Comparison of ENCODE assay signal across 27 mouse cellular contexts in the genomic region with DNA sequence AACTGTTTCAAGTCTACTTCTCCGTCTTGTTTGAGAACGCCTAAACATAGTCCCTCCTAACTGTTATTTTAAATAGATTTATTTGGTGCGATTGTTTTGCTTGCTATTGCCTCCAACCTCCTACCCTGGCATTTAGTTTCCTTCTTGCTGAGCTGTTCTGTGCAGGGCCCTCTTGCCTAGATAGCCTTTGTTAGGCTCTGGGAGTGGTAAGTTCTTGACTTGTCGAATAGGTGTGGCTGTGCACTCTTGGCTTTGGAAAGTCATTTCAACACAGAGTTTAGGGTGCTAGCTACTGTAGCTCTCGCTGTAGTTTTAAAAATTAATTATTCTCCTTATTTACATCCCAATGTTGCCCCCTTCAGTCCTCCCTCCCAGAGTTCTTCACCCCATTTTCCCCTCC.
DNase-seq lines count a peak whose midpoint lies in the region; ATAC-seq and TF ChIP-seq lines count a peak whose summit lies in the region.
"Had no signal": no experiment of that assay in that cellular context is flagged by ENCODE, and none has a peak within 500 bp of the region (broad histone marks: within the 10 kb centered on the region; RNA-seq: fewer than 3 reads in every experiment).

No protein-coding gene starts in this region.

- H3K27me3 ChIP-seq in lung, postnatal 0 days (replicated peaks; ENCODE audit: insufficient read depth, low read length), result no peaks in the 10 kb centered on the region
- H3K27me3 ChIP-seq in stomach, embryonic 14.5 days (ENCODE audit: control insufficient read depth, insufficient read depth, low read length), result no peaks in the 10 kb centered on the region
- no peaks in the 10 kb centered on the region for H3K27me3 ChIP-seq in stomach, postnatal 0 days (ENCODE audit: control insufficient read depth, insufficient read depth, low read length)
- H3K27me3 ChIP-seq: embryonic facial prominence, embryonic 13.5 days; embryonic facial prominence, embryonic 15.5 days; forebrain, embryonic 13.5 days; forebrain, embryonic 15.5 days; Patski had no signal

- H3K4me3 ChIP-seq in lung, postnatal 0 days (ENCODE audit: low read depth, low read length), result no peak overlapping the region
- H3K4me3 ChIP-seq in lung, adult 2 months (replicated peaks; ENCODE audit: extremely low read depth, low read depth, low read length), result no peak overlapping the region
- H3K4me3 ChIP-seq in stomach, embryonic 14.5 days (ENCODE audit: low read depth, low read length), result no peak overlapping the region
- no peak overlapping the region for H3K4me3 ChIP-seq in stomach, postnatal 0 days (ENCODE audit: low read depth, low read length)
- H3K4me3 ChIP-seq: embryonic facial prominence, embryonic 13.5 days; embryonic facial prominence, embryonic 15.5 days; forebrain, embryonic 13.5 days; forebrain, embryonic 15.5 days had no signal

- 57% methylated on average over 5 of the region's 5 CpGs for WGBS in lung, postnatal 0 days
- 62% methylated on average over 5 of the region's 5 CpGs for WGBS in lung, adult 2 months
- 76% methylated on average over 5 of the region's 5 CpGs for WGBS in stomach, embryonic 14.5 days
- 68% methylated on average over 5 of the region's 5 CpGs for WGBS in stomach, postnatal 0 days

- DNase-seq in lung, postnatal 0 days (ENCODE audit: low spot score), result peak; percentile 48
- no peak for DNase-seq in lung, postnatal 4 days
- peak; percentile 5 for DNase-seq in lung, postnatal 36 days
- DNase-seq in lung, adult 2 months, result no peak
- DNase-seq in stomach, postnatal 0 days (ENCODE audit: low spot score), result peak; percentile 44
- DNase-seq in kidney, postnatal 25 days, result no peak
- DNase-seq in layer of hippocampus, adult 11-12 months (ENCODE audit: low spot score), result no peak
- DNase-seq: adrenal gland, adult 2 months; adrenal gland, postnatal 10 days; adrenal gland, postnatal 25 days; B cell, adult 2 months; cerebellum, adult 11 months; cerebellum, adult 18-20 months; cerebellum, adult 8-10 months; cerebellum, adult 9-11 months; cerebellum, postnatal 14 days; cerebellum, postnatal 36 days; embryo, embryonic 11 days had no signal

- no peak for TF ChIP-seq POLR2A in lung, adult 2 months (IDR thresholded peaks at IDR 0.05; ENCODE audit: borderline replicate concordance, extremely low read depth, low read depth, low read length)

- no peak overlapping the region for H3K27ac ChIP-seq in lung, postnatal 0 days (ENCODE audit: low read length)
- no peak overlapping the region for H3K27ac ChIP-seq in stomach, embryonic 14.5 days (ENCODE audit: low read length)
- no peak overlapping the region; the same call in 1 of the 2 replicates for H3K27ac ChIP-seq in stomach, postnatal 0 days (replicated peaks)
- H3K27ac ChIP-seq: embryonic facial prominence, embryonic 13.5 days; embryonic facial prominence, embryonic 15.5 days; forebrain, embryonic 13.5 days; forebrain, embryonic 15.5 days had no signal

- ATAC-seq in lung, postnatal 0 days, result no peak
- ATAC-seq in stomach, embryonic 14.5 days (ENCODE audit: insufficient number of reproducible peaks, insufficient read depth, low FRiP score, low read depth), result 0 out of 2 replicates have a peak, but pooled peaks have one; percentile 46
- ATAC-seq in stomach, postnatal 0 days (ENCODE audit: low FRiP score, low TSS enrichment), result peak; percentile 91
- ATAC-seq: activated CD4-positive, CD25-positive, alpha-beta regulatory T cell, adult 4 months; CD4-positive, CD25-positive, alpha-beta regulatory T cell, adult 4 months; forebrain, embryonic 13.5 days; forebrain, embryonic 15.5 days; Patski had no signal

- no peak overlapping the region for H3K4me2 ChIP-seq in lung, postnatal 0 days (replicated peaks; ENCODE audit: low read depth, low read length)
- no peak overlapping the region for H3K4me2 ChIP-seq in stomach, embryonic 14.5 days (replicated peaks; ENCODE audit: low read depth, low read length)
- H3K4me2 ChIP-seq in stomach, postnatal 0 days (replicated peaks; ENCODE audit: low read depth), result no peak overlapping the region
- H3K4me2 ChIP-seq: embryonic facial prominence, embryonic 13.5 days; embryonic facial prominence, embryonic 15.5 days; forebrain, embryonic 13.5 days; forebrain, embryonic 15.5 days had no signal

- TF ChIP-seq EP300 in lung, postnatal 0 days (IDR thresholded peaks at IDR 0.05), result no peak
- no peak for TF ChIP-seq EP300 in stomach, postnatal 0 days (optimal IDR thresholded peaks at IDR 0.05)

- H3K4me1 ChIP-seq in lung, postnatal 0 days (ENCODE audit: insufficient read depth, low read depth, low read length), result no peaks in the 10 kb centered on the region
- H3K4me1 ChIP-seq in lung, adult 2 months (ENCODE audit: control insufficient read depth, insufficient read depth, low read length), result no peaks in the 10 kb centered on the region; the same call in 1 of the 2 replicates
- 0 out of 2 replicates have a peak, but pooled peaks cover 4% of the 10 kb centered on the region for H3K4me1 ChIP-seq in stomach, embryonic 14.5 days (ENCODE audit: control insufficient read depth, insufficient read depth, low read length)
- no peaks in the 10 kb centered on the region for H3K4me1 ChIP-seq in stomach, postnatal 0 days (replicated peaks; ENCODE audit: control insufficient read depth, insufficient read depth)
- H3K4me1 ChIP-seq: forebrain, embryonic 13.5 days; forebrain, embryonic 15.5 days had no signal

- no peak for TF ChIP-seq CTCF in lung, postnatal 0 days (IDR thresholded peaks at IDR 0.05)
- no peak for TF ChIP-seq CTCF in lung, adult 2 months (IDR thresholded peaks at IDR 0.05; ENCODE audit: insufficient read depth, low read length)
- TF ChIP-seq CTCF in stomach, postnatal 0 days (IDR thresholded peaks at IDR 0.05; ENCODE audit: low read depth), result no peak

- no peaks in the 10 kb centered on the region for H3K36me3 ChIP-seq in lung, postnatal 0 days (ENCODE audit: insufficient read depth, low read length)
- no peaks in the 10 kb centered on the region for H3K36me3 ChIP-seq in stomach, embryonic 14.5 days (ENCODE audit: control insufficient read depth, insufficient read depth, low read length)
- H3K36me3 ChIP-seq in stomach, postnatal 0 days (ENCODE audit: control insufficient read depth, insufficient read depth, low read length), result no peaks in the 10 kb centered on the region
- H3K36me3 ChIP-seq: forebrain, embryonic 15.5 days; G1E had no signal

- H3K9me3 ChIP-seq in lung, postnatal 0 days (ENCODE audit: low read length), result 0 out of 2 replicates have a peak, but pooled peaks cover 4% of the 10 kb centered on the region
- H3K9me3 ChIP-seq in stomach, embryonic 14.5 days (ENCODE audit: control insufficient read depth, low read depth, low read length), result peaks cover 6% of the 10 kb centered on the region; the same call in 1 of the 2 replicates
- no peaks in the 10 kb centered on the region for H3K9me3 ChIP-seq in stomach, postnatal 0 days (ENCODE audit: control insufficient read depth, low read length)
- H3K9me3 ChIP-seq: forebrain, embryonic 15.5 days had no signal

- H3K9ac ChIP-seq in lung, postnatal 0 days (replicated peaks; ENCODE audit: low read depth), result no peak overlapping the region
- H3K9ac ChIP-seq in stomach, embryonic 14.5 days (replicated peaks; ENCODE audit: low read depth, low read length), result no peak overlapping the region
- no peak overlapping the region for H3K9ac ChIP-seq in stomach, postnatal 0 days (ENCODE audit: low read length)
- H3K9ac ChIP-seq: embryonic facial prominence, embryonic 13.5 days; embryonic facial prominence, embryonic 15.5 days; forebrain, embryonic 13.5 days; forebrain, embryonic 15.5 days had no signal

Comparison
In these comparisons a context has a peak if more than half of its experiments do, and no peak if none do; other contexts are left out.
1. DNase-seq: peak in lung, postnatal 0 days (single experiment), lung, postnatal 36 days (single experiment) and stomach, postnatal 0 days (single experiment); none in lung, postnatal 4 days (0 of 2), lung, adult 2 months (single experiment), kidney, postnatal 25 days (0 of 2) and layer of hippocampus, adult 11-12 months (single experiment).